Mouse (Mus musculus): ENCODE data around the gene Tmem191c.

- no peak for TF ChIP-seq CTCF (IDR thresholded peaks at IDR 0.05; ENCODE audit: control insufficient read depth, insufficient read depth, low read length)
- peak; percentile 59; the same call in 1 of the 2 replicates for TF ChIP-seq POLR2A (IDR thresholded peaks at IDR 0.05; ENCODE audit: borderline replicate concordance, control insufficient read depth, low read depth, low read length)
Measured at GRCm38 (mm10) chr16:17232794-17233701, 42.8 kb upstream of the Tmem191c start, which contains the start of gene Hic2.
